Mouse (Mus musculus) MEL (cell line): ENCODE data around the gene Pank1. TPM values are rescaled to one million over a fixed set of nuclear protein-coding genes. Genes with fewer than 3 reads are reported as not detected.

ENCODE experiments used
- DNase-seq: peaks from one replicate; pipeline ENCODE4 v3.0.0; 2011; ENCODE audit warnings: low read depth, low spot score
- H3K27ac ChIP-seq: 2 replicates; pipeline ENCODE4 v1.5.1; 2012; ENCODE audit warnings: low read depth, mild to moderate bottlenecking, control low read depth, low read length, moderate library complexity; ENCODE audit not compliant: control insufficient read depth
- H3K27me3 ChIP-seq, 2 experiments: fragments of 150-350 bp in 1 of 2; sonication (generic) in 1 of 2; 2 replicates each; pipeline ENCODE4 v1.6.1; 2012; ENCODE audit warnings: low read length in 2 of 2, mild to moderate bottlenecking in 2 of 2, improper control_type of control experiment in 1 of 2, moderate library complexity in 1 of 2; ENCODE audit not compliant: insufficient read depth in 2 of 2, control insufficient read depth in 1 of 2
- H3K36me3 ChIP-seq, 2 experiments: 2 replicates each; pipeline ENCODE4 v1.6.1; 2012 to 2014; ENCODE audit warnings: low read length in 2 of 2, improper control_type of control experiment in 1 of 2, inconsistent platforms in 1 of 2, mild to moderate bottlenecking in 1 of 2; ENCODE audit not compliant: insufficient read depth in 2 of 2, control insufficient read depth in 1 of 2
- H3K4me1 ChIP-seq, 2 experiments: fragments of 150-350 bp in 1 of 2; sonication (generic) in 1 of 2; 2 replicates each; pipeline ENCODE4 v1.6.1; 2012; ENCODE audit warnings: low read length in 2 of 2, improper control_type of control experiment in 1 of 2, mild to moderate bottlenecking in 1 of 2; ENCODE audit not compliant: insufficient read depth in 2 of 2, control insufficient read depth in 1 of 2
- H3K4me3 ChIP-seq, 2 experiments: fragments of 150-350 bp in 1 of 2; sonication (generic) in 1 of 2; 2 replicates each; pipeline ENCODE4 v1.5.1; 2012; ENCODE audit warnings: low read depth in 2 of 2, low read length in 2 of 2, mild to moderate bottlenecking in 2 of 2, moderate library complexity in 2 of 2, control low read depth in 1 of 2, improper control_type of control experiment in 1 of 2; ENCODE audit not compliant: control insufficient read depth in 1 of 2, insufficient read depth in 1 of 2
- H3K79me2 ChIP-seq: 2 replicates; pipeline ENCODE4 v1.6.1; 2012; ENCODE audit warnings: mild to moderate bottlenecking, low read length, moderate library complexity; ENCODE audit not compliant: control insufficient read depth, poor library complexity, insufficient read depth
- H3K9ac ChIP-seq: 2 replicates; pipeline ENCODE4 v1.6.1; 2012; ENCODE audit warnings: low read depth, mild to moderate bottlenecking, control low read depth, low read length, moderate library complexity; ENCODE audit not compliant: control insufficient read depth, poor library complexity, severe bottlenecking
- H3K9me3 ChIP-seq: fragments of 150-350 bp; sonication (generic); replicated peaks from 2 replicates; pipeline ENCODE4 v1.6.1; 2012; ENCODE audit warnings: mild to moderate bottlenecking, low read length, improper control_type of control experiment, moderate library complexity; ENCODE audit not compliant: insufficient read depth
- E2F4 ChIP-seq: IDR thresholded peaks from 2 replicates; pipeline ENCODE4 v1.6.1; 2011; ENCODE audit warnings: low read depth, low read length, improper control_type of control experiment, borderline replicate concordance
- GABPA ChIP-seq: IDR thresholded peaks from 2 replicates; pipeline ENCODE4 v1.6.1; 2012; ENCODE audit warnings: low read depth, mild to moderate bottlenecking, inconsistent platforms, low read length, improper control_type of control experiment, moderate library complexity
- GATA1 ChIP-seq: IDR thresholded peaks from 2 replicates; pipeline ENCODE4 v1.6.1; 2011; ENCODE audit warnings: low read depth, low read length, improper control_type of control experiment
- JUND ChIP-seq: IDR thresholded peaks from 2 replicates; pipeline ENCODE4 v1.6.1; 2011; ENCODE audit warnings: low read depth, mild to moderate bottlenecking, improper control_type of control experiment, low read length
- KAT2A ChIP-seq: conservative IDR thresholded peaks from 2 replicates; pipeline ENCODE4 v1.6.1; 2012; ENCODE audit warnings: low read depth, low read length, improper control_type of control experiment, inconsistent platforms
- MAX ChIP-seq: IDR thresholded peaks from 2 replicates; pipeline ENCODE4 v1.6.1; 2011; ENCODE audit warnings: low read length, improper control_type of control experiment
- MAZ ChIP-seq: IDR thresholded peaks from 2 replicates; pipeline ENCODE4 v1.6.1; 2012; ENCODE audit warnings: low read depth, mild to moderate bottlenecking, inconsistent platforms, low read length, improper control_type of control experiment
- MEF2A ChIP-seq: IDR thresholded peaks from 2 replicates; pipeline ENCODE4 v1.6.1; 2014; ENCODE audit warnings: low read depth, mild to moderate bottlenecking, inconsistent platforms, low read length, improper control_type of control experiment; ENCODE audit not compliant: poor library complexity, insufficient replicate concordance, severe bottlenecking; ENCODE audit errors: extremely low read depth
- MXI1 ChIP-seq: IDR thresholded peaks from 2 replicates; pipeline ENCODE4 v1.6.1; 2011; ENCODE audit warnings: mild to moderate bottlenecking, low read depth, low read length, improper control_type of control experiment
- MYB ChIP-seq: IDR thresholded peaks from 2 replicates; pipeline ENCODE4 v1.6.1; 2011; ENCODE audit warnings: mild to moderate bottlenecking, low read depth, low read length, improper control_type of control experiment
- MYC ChIP-seq: IDR thresholded peaks from 2 replicates; pipeline ENCODE4 v1.6.1; 2011; ENCODE audit warnings: low read depth, mild to moderate bottlenecking, low read length, improper control_type of control experiment, moderate library complexity
- NELFE ChIP-seq: IDR thresholded peaks from 2 replicates; pipeline ENCODE4 v1.6.1; 2011; ENCODE audit warnings: low read depth, low read length, improper control_type of control experiment
- NRF1 ChIP-seq: IDR thresholded peaks from 2 replicates; pipeline ENCODE4 v1.6.1; 2014; ENCODE audit warnings: low read depth, mild to moderate bottlenecking, inconsistent platforms, low read length, improper control_type of control experiment, moderate library complexity; ENCODE audit not compliant: poor library complexity, insufficient read depth, severe bottlenecking
- POLR2A ChIP-seq, 2 experiments: IDR thresholded peaks; 2 replicates each; pipeline ENCODE4 v1.6.1; 2011 to 2012; ENCODE audit warnings: low read length in 2 of 2, mild to moderate bottlenecking in 2 of 2, control low read depth in 1 of 2, improper control_type of control experiment in 1 of 2, low read depth in 1 of 2, moderate library complexity in 1 of 2; ENCODE audit not compliant: control insufficient read depth in 1 of 2, insufficient read depth in 1 of 2, poor library complexity in 1 of 2
- POLR2AphosphoS5 ChIP-seq: IDR thresholded peaks from 2 replicates; pipeline ENCODE4 v1.6.1; 2012; ENCODE audit warnings: low read depth, borderline replicate concordance, mild to moderate bottlenecking, inconsistent platforms, low read length, moderate library complexity, mixed read lengths
- SIN3A ChIP-seq: IDR thresholded peaks from 2 replicates; pipeline ENCODE4 v1.6.1; 2012; ENCODE audit warnings: low read length, improper control_type of control experiment, inconsistent platforms
- SMC3 ChIP-seq: IDR thresholded peaks from 2 replicates; pipeline ENCODE4 v1.6.1; 2011; ENCODE audit warnings: low read depth, low read length, improper control_type of control experiment
- TAL1 ChIP-seq: IDR thresholded peaks from 2 replicates; pipeline ENCODE4 v1.6.1; 2012; ENCODE audit warnings: mild to moderate bottlenecking, inconsistent platforms, low read length, moderate library complexity, mixed read lengths
- TCF12 ChIP-seq: IDR thresholded peaks from 2 replicates; pipeline ENCODE4 v1.6.1; 2014; ENCODE audit warnings: low read depth, mild to moderate bottlenecking, inconsistent platforms, low read length, improper control_type of control experiment, moderate library complexity
- UBTF ChIP-seq: IDR thresholded peaks from 2 replicates; pipeline ENCODE4 v1.6.1; 2012; ENCODE audit warnings: low read depth, mild to moderate bottlenecking, inconsistent platforms, low read length, improper control_type of control experiment, moderate library complexity, borderline replicate concordance; ENCODE audit not compliant: insufficient read depth
- USF1 ChIP-seq: IDR thresholded peaks from 2 replicates; pipeline ENCODE4 v1.6.1; 2014; ENCODE audit warnings: low read depth, mild to moderate bottlenecking, inconsistent platforms, low read length, improper control_type of control experiment, moderate library complexity
- USF2 ChIP-seq, 2 experiments: IDR thresholded peaks; 2 replicates each; pipeline ENCODE4 v1.6.1; 2011 to 2012; ENCODE audit warnings: improper control_type of control experiment in 2 of 2, low read length in 2 of 2, borderline replicate concordance in 1 of 2, inconsistent platforms in 1 of 2, low read depth in 1 of 2, mild to moderate bottlenecking in 1 of 2; ENCODE audit not compliant: insufficient read depth in 1 of 2
- ZKSCAN1 ChIP-seq: IDR thresholded peaks from 2 replicates; pipeline ENCODE4 v1.6.1; 2012; ENCODE audit warnings: low read depth, mild to moderate bottlenecking, inconsistent platforms, low read length, improper control_type of control experiment, moderate library complexity
- ZMIZ1 ChIP-seq: IDR thresholded peaks from 2 replicates; pipeline ENCODE4 v1.6.1; 2012; ENCODE audit warnings: low read depth, mild to moderate bottlenecking, inconsistent platforms, low read length, improper control_type of control experiment, moderate library complexity
- ZNF384 ChIP-seq: IDR thresholded peaks from 2 replicates; pipeline ENCODE4 v1.6.1; 2012; ENCODE audit warnings: low read depth, mild to moderate bottlenecking, inconsistent platforms, low read length, improper control_type of control experiment
- polyA plus RNA-seq, 2 experiments: library from polyadenylated mRNA; stranded (reverse) in 1 of 2; unstranded in 1 of 2; fragments of >175 nt in 1 of 2; fragments of >200 nt in 1 of 2; gene quantifications; 2 replicates each; pipeline versions ENCODE4 v1.2.1 to v1.2.4; 2012; ENCODE audit warnings: low replicate concordance in 2 of 2, low read depth in 1 of 2; ENCODE audit not compliant: insufficient read length in 2 of 2, insufficient read depth in 1 of 2, missing spikeins in 1 of 2
- total RNA-seq: library from RNA; depleted of rRNA; stranded (reverse); fragments of 300-350 nt; gene quantifications from 2 replicates; pipeline ENCODE4 v1.2.3, GENCODE M21; 2012

Pank1 gene
- total and polyA plus RNA-seq, 3 experiments: 7.2 to 7.6 TPM; not detected in 1

DNA sequence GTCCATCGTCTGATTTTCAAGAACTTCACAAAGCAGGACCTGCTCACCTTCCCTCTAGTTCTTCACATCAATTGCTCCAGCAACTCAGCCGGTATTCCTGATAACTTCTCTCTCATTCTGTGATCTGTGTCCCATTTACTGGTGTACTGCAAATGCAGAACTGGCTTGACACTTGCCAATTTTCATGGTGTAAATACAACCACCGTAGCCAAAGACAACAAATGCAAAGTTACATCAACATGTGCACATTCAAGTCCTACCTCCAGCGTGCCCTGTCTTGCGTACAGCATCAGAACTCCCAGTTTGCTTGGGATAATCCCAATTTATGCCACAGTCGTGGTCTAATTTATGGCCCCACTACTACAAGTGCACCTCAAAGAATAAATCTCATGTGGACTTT, 15.5 kb downstream of the Pank1 start:
- no peak for DNase-seq
- H3K27me3 ChIP-seq: no peaks in the 10 kb centered on the region
- TF ChIP-seq MAZ (no peak), SMC3 (no peak), NELFE (no peak), UBTF (no peak), NRF1 (no peak), USF1 (no peak), MAX (no peak), ZKSCAN1 (no peak), GABPA (no peak), USF2 (IDR thresholded peaks at IDR 0.05; ENCODE audit: borderline replicate concordance in 1 of 2, insufficient read depth in 1 of 2, low read depth in 1 of 2, low read length in 2 of 2) (no peak), MXI1 (no peak), POLR2AphosphoS5 (no peak), ZMIZ1 (no peak), ZNF384 (no peak), TCF12 (no peak)
- H3K4me1 ChIP-seq: peaks cover 3 to 9% of the 10 kb centered on the region in 2 experiments; a peak in 3 of 4 replicates
- peaks cover 14% of the 10 kb centered on the region for H3K79me2 ChIP-seq
- H3K36me3 ChIP-seq: peaks cover 0 to 6% of the 10 kb centered on the region in 2 experiments; a peak in 2 of 4 replicates
- H3K4me3 ChIP-seq: no peak overlapping the region
- no peak overlapping the region for H3K27ac ChIP-seq
- no peak overlapping the region for H3K9ac ChIP-seq
- no peaks in the 10 kb centered on the region for H3K9me3 ChIP-seq

- no peak overlapping the region for H3K9ac ChIP-seq
- no peaks in the 10 kb centered on the region for H3K9me3 ChIP-seq
- peaks cover 28% of the 10 kb centered on the region for H3K79me2 ChIP-seq
- no peaks in the 10 kb centered on the region for H3K27me3 ChIP-seq
- H3K27ac ChIP-seq: no peak overlapping the region
- no peak for TF ChIP-seq TAL1
- no peak for TF ChIP-seq POLR2A (IDR thresholded peaks at IDR 0.05; ENCODE audit: control insufficient read depth in 1 of 2, insufficient read depth in 1 of 2, low read depth in 1 of 2, low read length in 2 of 2, poor library complexity in 1 of 2)
- no peak for TF ChIP-seq NELFE
- no peak for TF ChIP-seq GATA1
- no peak for TF ChIP-seq USF2 (IDR thresholded peaks at IDR 0.05; ENCODE audit: borderline replicate concordance in 1 of 2, insufficient read depth in 1 of 2, low read depth in 1 of 2, low read length in 2 of 2)
- TF ChIP-seq MEF2A: no peak
- TF ChIP-seq MYB: no peak
- no peak for TF ChIP-seq SIN3A
- no peak for TF ChIP-seq MYC
- no peak for TF ChIP-seq ZMIZ1
- no peak for TF ChIP-seq JUND
- TF ChIP-seq KAT2A: no peak
- TF ChIP-seq MAZ: no peak
- no peak for TF ChIP-seq E2F4
- TF ChIP-seq NRF1: no peak
- H3K4me3 ChIP-seq: no peak overlapping the region
- DNase-seq: no peak
- peaks cover 0 to 17% of the 10 kb centered on the region in 2 experiments; a peak in 2 of 4 replicates for H3K36me3 ChIP-seq
- peaks cover 3 to 17% of the 10 kb centered on the region in 2 experiments; a peak in 3 of 4 replicates for H3K4me1 ChIP-seq
These were observed 23.1 kb downstream of the Pank1 start for GRCm38 (mm10) chr19:34856021-34856651.
